Mouse (Mus musculus) adrenal gland, postnatal 10 days (tissue): ENCODE data around the gene Dnah2. TPM values are rescaled to one million over a fixed set of nuclear protein-coding genes. Genes with fewer than 3 reads are reported as not detected.

Experiments used
- DNase-seq: peaks from one replicate; pipeline ENCODE4 v3.0.0; 2021; ENCODE audit warnings: mixed read lengths
- long read RNA-seq, 2 experiments: library from polyadenylated mRNA; stranded (forward); transcript quantifications; one replicate each; pipeline ENCODE4 v2.0.0; 2021
- total RNA-seq, 2 experiments: library from RNA; stranded (reverse); gene quantifications; 2 replicates each; pipeline ENCODE4 v1.2.3; 2021

Gene Dnah2
- under 1 TPM; 0.30 TPM for total RNA-seq
- long read RNA-seq, experiment 1, partial matches to known transcripts: 0 of 1 reads
- long read RNA-seq, experiment 1, other reads (novel, unspliced or antisense): 1 of 1 reads
- long read RNA-seq, experiment 2: 0 reads

GRCm38 (mm10) chr11:69549060-69549656 is at the start of gene Dnah2:
Gene Dnah2 (minus strand): TSS chr11:69549110.
- DNase-seq: no peak

DNA sequence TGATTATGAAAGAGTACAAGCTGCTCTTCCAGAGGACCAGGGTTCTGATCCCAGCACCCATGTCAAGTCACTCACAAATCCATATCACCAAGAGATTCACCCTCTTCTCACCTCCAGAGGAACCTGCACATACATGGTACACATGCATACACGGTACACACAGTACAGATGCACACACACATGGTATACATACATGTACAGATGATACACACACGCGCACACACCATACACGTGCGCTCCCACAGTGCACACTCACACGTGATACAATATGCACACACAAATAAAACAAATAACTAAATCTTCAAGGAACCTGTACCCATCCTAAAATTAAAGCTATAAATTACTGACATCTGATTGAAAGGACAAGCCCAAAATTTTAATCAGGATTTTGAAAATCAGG is 45.9 kb upstream of the Dnah2 start:
- no peak for DNase-seq

DNA sequence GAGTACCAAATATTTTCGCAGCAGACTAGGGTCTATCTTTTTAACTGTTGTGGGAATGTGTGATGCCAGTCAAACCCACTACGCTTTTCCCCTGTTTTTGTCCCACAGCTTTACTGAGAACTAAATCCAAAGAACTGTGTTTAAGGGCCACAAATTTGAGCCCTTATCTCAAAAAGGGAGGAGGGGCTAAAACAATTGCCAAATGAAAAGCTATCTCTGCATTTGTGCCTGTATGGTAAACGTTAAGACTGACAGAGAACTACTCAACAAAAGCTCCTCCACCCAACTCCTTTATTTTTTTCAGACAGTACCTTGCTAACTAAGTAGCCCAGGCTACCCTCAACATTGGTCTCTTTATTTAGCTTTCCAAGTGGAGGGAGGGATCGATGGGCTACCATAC is 43.9 kb upstream of the Dnah2 start:
- no peak for DNase-seq

- no peak for DNase-seq
These were observed 43.2 kb upstream of the Dnah2 start for GRCm38 (mm10) chr11:69591899-69592637.

DNA sequence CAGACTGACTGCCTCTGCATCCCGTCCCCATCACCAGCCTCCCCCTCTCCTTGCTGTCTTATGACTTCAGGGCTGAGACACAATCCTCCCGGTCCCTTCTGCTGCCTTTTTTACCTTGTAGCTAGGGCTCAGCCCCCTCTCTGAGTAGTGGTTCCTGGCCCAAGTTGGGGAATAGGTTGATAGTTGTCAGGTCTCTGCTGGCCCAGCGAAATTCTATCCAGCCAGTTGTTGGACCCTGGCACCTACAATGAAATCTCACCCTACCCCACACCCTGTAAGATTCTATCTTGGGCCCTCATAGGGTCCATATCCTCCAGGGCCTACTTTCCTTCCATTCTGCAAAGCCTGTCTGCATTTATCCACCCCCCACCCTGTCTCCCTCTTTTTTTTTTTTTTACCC is 42.5 kb upstream of the Dnah2 start:
- no peak for DNase-seq

GRCm38 (mm10) chr11:69590622-69591021 is 41.7 kb upstream of the Dnah2 start:
- no peak for DNase-seq

- DNase-seq: no peak
These were observed 40.4 kb upstream of the Dnah2 start for GRCm38 (mm10) chr11:69589207-69589834.

GRCm38 (mm10) chr11:69585718-69586325 is 36.9 kb upstream of the Dnah2 start:
- DNase-seq: no peak

- DNase-seq: no peak
These were observed 36.0 kb upstream of the Dnah2 start for GRCm38 (mm10) chr11:69584937-69585336.

- DNase-seq: no peak
These were observed 35.1 kb upstream of the Dnah2 start for GRCm38 (mm10) chr11:69584008-69584407.

DNA sequence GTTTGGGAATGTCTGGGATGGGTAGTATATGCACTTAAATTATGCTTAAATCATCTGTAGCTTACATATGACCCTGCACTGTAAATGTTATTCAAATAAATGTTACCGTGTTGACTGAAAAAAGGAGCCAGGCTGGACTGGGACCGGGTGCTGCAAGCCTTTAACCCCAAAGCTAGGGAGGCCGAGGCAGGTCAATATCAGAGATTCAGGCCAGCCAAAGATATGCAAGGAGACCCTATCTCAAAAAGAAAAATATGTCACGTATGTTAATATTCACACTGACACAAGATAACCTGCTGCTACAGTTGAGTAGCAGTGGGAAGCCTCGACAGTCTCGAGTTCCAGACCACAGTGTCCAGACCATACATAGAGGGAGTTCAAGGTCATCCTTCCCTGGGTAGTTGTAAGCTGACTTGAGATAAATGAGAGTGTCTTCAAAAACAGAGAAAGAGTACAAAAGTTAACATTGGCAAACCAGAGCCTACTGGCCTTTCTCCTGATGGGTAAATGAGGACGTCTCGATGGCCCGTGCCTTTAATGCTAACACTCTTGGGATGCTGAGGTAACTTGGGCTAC is 33.4 kb upstream of the Dnah2 start:
- no peak for DNase-seq

- DNase-seq: no peak
These were observed 32.9 kb upstream of the Dnah2 start for GRCm38 (mm10) chr11:69581814-69582213.

GRCm38 (mm10) chr11:69581147-69581688 is 32.3 kb upstream of the Dnah2 start:
- DNase-seq: peak; percentile 94

DNA sequence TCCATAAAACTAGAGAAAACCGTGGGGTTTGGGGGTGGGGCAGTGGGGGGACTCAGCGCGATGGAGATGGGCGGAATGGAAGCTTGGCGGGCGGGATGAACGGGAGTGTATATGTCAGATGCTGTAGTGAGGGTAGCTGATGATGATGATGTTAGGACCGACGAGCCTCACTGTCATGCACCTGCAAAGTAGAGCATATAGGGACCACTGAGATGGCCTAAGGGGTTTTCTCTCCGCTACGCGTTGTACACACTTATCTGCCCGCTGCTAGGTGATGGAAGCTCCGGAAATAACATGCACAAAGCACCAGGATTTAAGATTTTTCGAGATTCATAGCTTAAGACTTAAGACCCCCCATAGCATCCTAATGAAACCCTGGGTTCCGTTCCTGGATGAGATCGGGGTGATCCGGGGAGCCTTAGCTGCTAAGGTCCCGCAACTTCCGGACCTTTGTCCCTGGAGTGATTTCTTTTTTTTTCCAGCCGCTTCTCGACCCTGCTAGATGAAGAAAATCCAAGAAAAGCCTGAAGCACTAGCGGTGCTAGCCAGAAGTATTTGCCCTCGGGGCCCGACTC is 31.7 kb upstream of the Dnah2 start:
- DNase-seq: no peak

GRCm38 (mm10) chr11:69580091-69580514 is 31.2 kb upstream of the Dnah2 start, which contains the start of the genes Wrap53 and Trp53:
Gene Wrap53 (minus strand): TSS chr11:69580255.
Gene Trp53 (plus strand): TSS chr11:69580359.
- peak; percentile 92 for DNase-seq

DNA sequence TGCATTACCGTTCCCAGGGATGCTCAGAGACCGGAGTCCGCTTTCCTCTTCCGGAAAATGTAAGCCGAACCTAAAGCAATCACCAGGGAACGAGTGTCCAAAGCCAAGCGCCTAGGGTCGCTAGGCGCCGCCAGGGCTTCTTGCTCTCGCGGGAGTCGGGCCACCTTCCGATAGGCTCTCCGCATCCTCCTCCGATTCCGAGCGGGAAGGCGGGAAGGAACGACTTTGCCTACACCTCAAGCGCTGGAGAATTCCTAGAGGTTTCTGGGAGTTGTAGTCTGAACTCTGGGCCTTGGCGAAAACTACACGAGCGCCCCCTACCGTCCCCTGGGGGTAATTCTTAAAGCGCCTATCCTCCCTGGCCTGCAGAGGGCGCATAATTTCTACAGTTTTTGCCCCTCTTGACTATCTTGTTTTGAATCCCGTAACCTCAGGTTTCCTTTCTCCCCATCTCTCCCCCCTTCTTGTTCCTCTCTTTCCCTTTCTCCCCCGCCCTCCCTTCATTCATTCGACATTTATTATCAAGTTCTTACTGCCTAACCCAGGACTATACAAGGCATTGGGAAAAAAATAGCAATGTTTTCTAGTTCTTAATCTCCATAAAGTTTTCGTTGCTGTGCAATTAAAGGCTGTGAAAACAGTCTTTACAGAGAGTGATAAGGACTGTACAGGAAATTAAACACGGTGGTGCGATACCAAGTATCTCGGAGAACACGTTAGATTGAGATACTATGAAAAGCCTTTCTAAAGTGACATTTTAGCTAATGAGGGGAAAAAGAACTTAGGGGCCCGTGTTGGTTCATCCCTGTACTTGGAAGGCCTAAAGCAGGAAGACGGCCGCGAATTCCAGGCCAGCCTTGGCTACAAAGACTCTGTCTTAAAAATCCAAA is 30.5 kb upstream of the Dnah2 start:
- peak; percentile 97 for DNase-seq

DNA sequence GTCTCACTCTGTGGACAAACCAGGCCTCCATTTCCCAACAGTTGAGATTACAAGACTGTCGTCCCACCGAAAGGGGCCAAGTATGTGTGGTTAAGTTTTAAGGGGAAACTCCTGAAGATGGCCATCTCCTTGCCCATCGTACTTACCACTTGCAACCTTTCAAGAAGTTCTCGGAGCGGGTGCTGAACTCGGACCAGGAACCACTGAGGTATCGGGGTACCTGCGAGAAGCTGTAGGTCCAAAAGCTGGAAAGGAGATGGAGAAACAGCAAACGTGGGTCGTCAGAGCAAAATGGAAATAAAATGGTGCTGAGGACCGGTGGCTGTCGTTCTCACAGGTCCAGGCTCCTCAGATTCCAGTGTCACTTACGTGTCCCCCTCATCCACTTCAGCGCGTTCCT is 29.4 kb upstream of the Dnah2 start:
- no peak for DNase-seq

GRCm38 (mm10) chr11:69576307-69576706 is 27.4 kb upstream of the Dnah2 start:
- DNase-seq: no peak

GRCm38 (mm10) chr11:69575220-69575619 is 26.3 kb upstream of the Dnah2 start:
- peak; percentile 21 for DNase-seq

- no peak for DNase-seq
These were observed 16.2 kb upstream of the Dnah2 start for GRCm38 (mm10) chr11:69565131-69565530.

DNA sequence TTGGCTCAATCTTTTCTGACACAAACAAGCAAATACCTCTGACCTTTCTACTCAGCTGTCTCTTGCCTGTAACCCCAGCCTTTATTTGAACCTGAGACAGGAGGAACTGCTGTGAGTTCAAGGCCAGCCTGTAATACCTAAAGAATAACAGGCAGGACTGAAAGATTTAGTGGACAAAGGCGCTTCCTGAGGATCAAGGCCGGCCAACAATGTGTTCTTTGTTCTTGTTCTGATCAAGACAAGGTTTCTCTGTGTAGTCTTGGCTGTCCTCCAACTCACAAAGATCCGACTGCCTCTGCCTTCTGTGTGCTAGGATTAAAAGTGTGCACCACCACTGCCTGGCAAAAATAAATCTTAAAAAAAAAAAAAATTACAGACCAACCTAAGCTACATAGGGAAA is 15.5 kb upstream of the Dnah2 start:
- DNase-seq: no peak
